Mouse (Mus musculus): ENCODE results near the gene Setd3. TPM values are rescaled to one million over a fixed set of nuclear protein-coding genes. Genes with fewer than 3 reads are reported as not detected.

The Setd3 gene
- polyA plus RNA-seq, 1 experiment from 2014 or later, result 54.5 TPM

DNA sequence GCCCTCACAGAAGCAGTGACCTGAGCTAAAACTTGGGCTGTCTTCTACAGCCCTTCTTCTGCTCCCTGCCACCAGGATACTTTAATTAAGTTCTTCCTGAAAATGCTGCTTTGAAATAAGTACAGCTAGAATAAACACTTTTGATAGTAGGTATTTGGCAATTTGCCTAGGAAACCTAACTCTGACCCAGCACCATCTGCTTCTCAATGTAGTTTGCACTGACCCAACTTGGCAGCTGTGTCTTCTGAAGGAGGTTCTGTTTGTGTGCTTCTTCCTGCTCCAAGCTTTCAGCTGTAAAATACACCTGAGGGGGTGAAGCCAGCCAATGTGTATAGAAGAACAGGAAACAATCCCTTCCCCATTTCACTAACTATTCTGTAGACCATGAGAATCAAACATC lies 7.8 kb downstream of the Setd3 start:
- TF ChIP-seq CTCF (IDR thresholded peaks at IDR 0.05; ENCODE audit: low read depth), result no peak
- TF ChIP-seq EP300 (optimal IDR thresholded peaks at IDR 0.05), result no peak
- no peak overlapping the region for H3K4me2 ChIP-seq (replicated peaks; ENCODE audit: low read depth)
- no peaks in the 10 kb centered on the region for H3K4me1 ChIP-seq (replicated peaks; ENCODE audit: control insufficient read depth, insufficient read depth)
- no peak overlapping the region for H3K27ac ChIP-seq (replicated peaks)
- no peak overlapping the region for H3K9ac ChIP-seq (ENCODE audit: low read length)
- H3K4me3 ChIP-seq (ENCODE audit: low read depth, low read length), result no peak overlapping the region
- ATAC-seq (ENCODE audit: low FRiP score, low TSS enrichment) (no peak), DNase-seq (ENCODE audit: low spot score) (no peak)
- H3K9me3 ChIP-seq (ENCODE audit: control insufficient read depth, low read length), result no peaks in the 10 kb centered on the region
- H3K36me3 ChIP-seq (ENCODE audit: control insufficient read depth, insufficient read depth, low read length), result no peaks in the 10 kb centered on the region
- no peaks in the 10 kb centered on the region for H3K27me3 ChIP-seq (ENCODE audit: control insufficient read depth, insufficient read depth, low read length)

DNA sequence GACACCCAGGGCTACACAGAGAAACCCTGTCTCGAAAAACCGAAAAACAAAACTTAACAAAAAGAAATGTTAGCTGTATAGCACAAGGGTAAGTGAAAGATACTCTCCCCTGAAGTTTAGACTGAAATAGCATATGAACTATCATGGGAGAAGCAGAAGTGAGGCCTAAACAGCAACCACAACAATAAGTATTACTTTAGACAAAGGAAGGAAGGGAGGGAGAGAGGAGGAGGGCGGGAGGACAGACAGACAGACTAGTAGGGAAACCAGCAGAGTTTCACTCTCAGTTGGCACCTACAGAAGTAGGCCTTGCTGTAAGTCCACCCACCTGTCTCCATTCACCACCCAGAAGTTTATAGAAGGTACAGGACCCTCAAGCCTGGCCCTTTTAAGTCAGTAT lies 8.6 kb downstream of the Setd3 start:
- Histone ChIP-seq H3K9ac (ENCODE audit: low read length) (no peak overlapping the region), H3K4me1 (replicated peaks; ENCODE audit: control insufficient read depth, insufficient read depth) (no peaks in the 10 kb centered on the region), H3K4me2 (replicated peaks; ENCODE audit: low read depth) (no peak overlapping the region), H3K4me3 (ENCODE audit: low read depth, low read length) (no peak overlapping the region), H3K36me3 (ENCODE audit: control insufficient read depth, insufficient read depth, low read length) (no peaks in the 10 kb centered on the region), H3K27me3 (ENCODE audit: control insufficient read depth, insufficient read depth, low read length) (no peaks in the 10 kb centered on the region), H3K27ac (replicated peaks) (no peak overlapping the region), H3K9me3 (ENCODE audit: control insufficient read depth, low read length) (no peaks in the 10 kb centered on the region)
- ATAC-seq (ENCODE audit: low FRiP score, low TSS enrichment) (no peak), DNase-seq (ENCODE audit: low spot score) (no peak)
- WGBS, result 92% methylated on average over 3 of the region's 3 CpGs
- no peak for TF ChIP-seq EP300 (optimal IDR thresholded peaks at IDR 0.05)
- no peak for TF ChIP-seq CTCF (IDR thresholded peaks at IDR 0.05; ENCODE audit: low read depth)

DNA sequence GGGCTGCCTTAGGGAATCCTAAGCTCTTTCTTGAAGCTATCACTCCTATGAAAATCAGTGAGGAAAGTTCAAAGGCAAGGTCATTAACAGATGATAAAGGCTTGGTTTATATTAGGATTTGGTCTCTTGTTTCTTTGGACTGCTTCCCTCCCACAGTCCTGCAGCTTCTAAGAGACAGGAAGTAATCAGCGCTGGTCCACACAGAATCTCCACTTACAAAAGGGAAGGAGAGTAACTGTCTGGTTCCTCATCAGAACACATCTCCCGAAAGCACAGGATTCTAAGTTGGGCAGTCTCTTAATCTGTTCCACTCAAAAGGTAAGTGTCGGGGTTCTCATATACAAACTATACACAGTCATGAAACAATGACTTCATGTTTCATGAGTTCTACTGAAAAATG lies 10.2 kb downstream of the Setd3 start:
- no peak overlapping the region for H3K27ac ChIP-seq (replicated peaks)
- no peak overlapping the region for H3K9ac ChIP-seq (ENCODE audit: low read length)
- ATAC-seq (ENCODE audit: low FRiP score, low TSS enrichment) (no peak), DNase-seq (ENCODE audit: low spot score) (no peak)
- no peak for TF ChIP-seq EP300 (optimal IDR thresholded peaks at IDR 0.05)
- TF ChIP-seq CTCF (IDR thresholded peaks at IDR 0.05; ENCODE audit: low read depth), result no peak
- H3K36me3 ChIP-seq (ENCODE audit: control insufficient read depth, insufficient read depth, low read length), result no peaks in the 10 kb centered on the region
- H3K4me1 ChIP-seq (replicated peaks; ENCODE audit: control insufficient read depth, insufficient read depth), result no peaks in the 10 kb centered on the region
- H3K4me2 ChIP-seq (replicated peaks; ENCODE audit: low read depth), result no peak overlapping the region
- H3K27me3 ChIP-seq (ENCODE audit: control insufficient read depth, insufficient read depth, low read length), result no peaks in the 10 kb centered on the region
- H3K9me3 ChIP-seq (ENCODE audit: control insufficient read depth, low read length), result no peaks in the 10 kb centered on the region
- WGBS, result 58% methylated on average over 3 of the region's 3 CpGs
- no peak overlapping the region for H3K4me3 ChIP-seq (ENCODE audit: low read depth, low read length)

DNA sequence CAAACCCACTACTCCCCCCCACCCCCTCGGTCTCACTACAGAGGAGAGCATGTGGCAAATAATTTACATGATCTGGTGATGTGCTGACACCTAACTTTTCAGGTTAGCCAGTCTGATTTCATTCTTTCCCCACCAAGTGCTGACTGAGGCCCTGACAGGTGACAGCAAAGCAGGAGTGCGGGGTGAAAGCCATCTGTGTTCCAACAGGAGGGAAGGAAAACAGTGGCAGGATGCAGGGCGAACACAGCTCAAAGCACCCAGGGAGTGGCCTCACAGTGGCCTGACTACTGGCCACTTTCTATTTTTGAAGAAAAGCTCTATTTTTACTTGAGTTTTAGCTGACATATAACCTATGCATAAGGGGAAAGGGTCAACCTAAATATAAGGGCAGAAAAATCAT lies 15.4 kb downstream of the Setd3 start:
- H3K27ac ChIP-seq (replicated peaks), result no peak overlapping the region
- no peaks in the 10 kb centered on the region for H3K4me1 ChIP-seq (replicated peaks; ENCODE audit: control insufficient read depth, insufficient read depth)
- no peaks in the 10 kb centered on the region for H3K27me3 ChIP-seq (ENCODE audit: control insufficient read depth, insufficient read depth, low read length)
- no peak for ATAC-seq (ENCODE audit: low FRiP score, low TSS enrichment)
- H3K4me2 ChIP-seq (replicated peaks; ENCODE audit: low read depth), result no peak overlapping the region
- no peak overlapping the region for H3K9ac ChIP-seq (ENCODE audit: low read length)
- no peak overlapping the region for H3K4me3 ChIP-seq (ENCODE audit: low read depth, low read length)
- WGBS, result 86% methylated on average over 3 of the region's 3 CpGs
- no peak for DNase-seq (ENCODE audit: low spot score)
- H3K36me3 ChIP-seq (ENCODE audit: control insufficient read depth, insufficient read depth, low read length), result peaks cover 9% of the 10 kb centered on the region; the same call in 1 of the 2 replicates
- no peaks in the 10 kb centered on the region for H3K9me3 ChIP-seq (ENCODE audit: control insufficient read depth, low read length)
- no peak for TF ChIP-seq CTCF (IDR thresholded peaks at IDR 0.05; ENCODE audit: low read depth)
- no peak for TF ChIP-seq EP300 (optimal IDR thresholded peaks at IDR 0.05)

DNA sequence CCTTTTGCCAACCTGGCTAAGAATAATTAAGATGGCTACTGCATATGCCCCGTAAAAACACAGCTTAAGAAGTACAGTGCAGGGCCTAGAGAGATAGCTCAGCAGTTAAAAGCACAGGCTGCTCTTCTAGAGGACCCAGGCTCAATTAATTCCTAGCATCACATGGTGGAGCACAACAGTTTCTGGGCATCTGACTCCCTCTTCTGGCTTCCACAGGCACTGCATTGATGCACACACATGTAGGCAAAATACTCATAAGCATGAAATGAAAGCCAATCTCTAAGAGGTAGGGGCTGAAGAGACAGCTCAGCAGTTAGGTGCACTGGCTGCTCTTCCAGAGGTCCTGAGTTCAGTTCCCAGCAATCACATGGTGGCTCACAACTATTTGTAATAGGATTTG lies 17.1 kb downstream of the Setd3 start:
- DNase-seq (ENCODE audit: low spot score) (no peak), ATAC-seq (ENCODE audit: low FRiP score, low TSS enrichment) (no peak)
- H3K36me3 ChIP-seq (ENCODE audit: control insufficient read depth, insufficient read depth, low read length), result peaks cover 9% of the 10 kb centered on the region; the same call in 1 of the 2 replicates

DNA sequence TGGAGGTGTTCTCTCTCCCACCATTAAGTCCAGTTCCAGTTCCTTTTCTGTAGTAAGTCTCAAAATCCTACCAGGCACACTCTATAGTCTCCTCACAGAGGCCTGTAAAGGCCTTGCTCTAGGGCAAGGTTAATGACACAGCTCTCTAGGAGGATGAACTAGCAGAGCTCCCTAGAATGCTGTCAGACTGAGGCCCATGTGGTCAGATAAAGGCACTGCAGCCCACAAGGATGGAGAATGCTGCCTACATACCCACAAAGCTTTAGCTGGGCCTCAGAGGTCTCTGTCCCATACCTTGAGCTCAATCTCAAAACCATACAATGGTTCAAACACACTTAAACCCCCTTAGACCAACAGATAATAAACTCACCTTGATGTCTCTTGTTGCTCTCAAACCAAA lies 19.3 kb downstream of the Setd3 start:
- Histone ChIP-seq H3K4me3 (ENCODE audit: low read depth, low read length) (no peak overlapping the region), H3K9ac (ENCODE audit: low read length) (no peak overlapping the region), H3K9me3 (ENCODE audit: control insufficient read depth, low read length) (no peaks in the 10 kb centered on the region), H3K27ac (replicated peaks) (no peak overlapping the region), H3K36me3 (ENCODE audit: control insufficient read depth, insufficient read depth, low read length) (peaks cover 9% of the 10 kb centered on the region; the same call in 1 of the 2 replicates), H3K4me2 (replicated peaks; ENCODE audit: low read depth) (no peak overlapping the region), H3K4me1 (replicated peaks; ENCODE audit: control insufficient read depth, insufficient read depth) (no peaks in the 10 kb centered on the region), H3K27me3 (ENCODE audit: control insufficient read depth, insufficient read depth, low read length) (no peaks in the 10 kb centered on the region)
- DNase-seq (ENCODE audit: low spot score) (no peak), ATAC-seq (ENCODE audit: low FRiP score, low TSS enrichment) (no peak)
- TF ChIP-seq EP300 (optimal IDR thresholded peaks at IDR 0.05) (no peak), CTCF (IDR thresholded peaks at IDR 0.05; ENCODE audit: low read depth) (no peak)

More for the DNA sequence above, 17.1 kb downstream of the Setd3 start:
- H3K4me2 ChIP-seq (replicated peaks; ENCODE audit: low read depth), result no peak overlapping the region
- WGBS, result 77% methylated on average over 1 of the region's 1 CpGs
- H3K4me3 ChIP-seq (ENCODE audit: low read depth, low read length), result no peak overlapping the region
- no peak for TF ChIP-seq EP300 (optimal IDR thresholded peaks at IDR 0.05)
- TF ChIP-seq CTCF (IDR thresholded peaks at IDR 0.05; ENCODE audit: low read depth), result peak; percentile 67
- H3K9me3 ChIP-seq (ENCODE audit: control insufficient read depth, low read length), result no peaks in the 10 kb centered on the region
- no peaks in the 10 kb centered on the region for H3K27me3 ChIP-seq (ENCODE audit: control insufficient read depth, insufficient read depth, low read length)
- no peaks in the 10 kb centered on the region for H3K4me1 ChIP-seq (replicated peaks; ENCODE audit: control insufficient read depth, insufficient read depth)
- H3K9ac ChIP-seq (ENCODE audit: low read length), result no peak overlapping the region
- H3K27ac ChIP-seq (replicated peaks), result no peak overlapping the region

All from stomach, postnatal 0 days (tissue).